Mouse (Mus musculus) CH12.LX (cell line): ENCODE results near the gene Iqcf3. TPM values are rescaled to one million over a fixed set of nuclear protein-coding genes. Genes with fewer than 3 reads are reported as not detected.

Experiments
- DNase-seq: peaks from one replicate; pipeline ENCODE4 v3.0.0-alpha.2; 2013; ENCODE audit errors: extremely low read depth
- H3K27ac ChIP-seq: 2 replicates; pipeline ENCODE4 v1.5.1; 2012; ENCODE audit warnings: low read depth, mild to moderate bottlenecking, control low read depth, moderate library complexity; ENCODE audit not compliant: insufficient read depth
- H3K27me3 ChIP-seq: replicated peaks from 2 replicates; pipeline ENCODE3; 2012; ENCODE audit warnings: inconsistent platforms
- H3K36me3 ChIP-seq, 2 experiments: replicated peaks in 1 of 2; 2 replicates each; pipeline versions ENCODE3 to v1.6.1; 2012; ENCODE audit warnings: inconsistent platforms in 1 of 2, low read length in 1 of 2, mild to moderate bottlenecking in 1 of 2, mixed read lengths in 1 of 2, moderate library complexity in 1 of 2; ENCODE audit not compliant: control insufficient read depth in 1 of 2, insufficient read depth in 1 of 2
- H3K4me1 ChIP-seq, 2 experiments: 2 replicates each; pipeline ENCODE4 v1.6.1; 2012; ENCODE audit warnings: inconsistent platforms in 1 of 2, moderate library complexity in 1 of 2; ENCODE audit not compliant: insufficient read depth in 2 of 2, control insufficient read depth in 1 of 2
- H3K4me2 ChIP-seq: 2 replicates; pipeline ENCODE4 v1.6.1; 2012; ENCODE audit warnings: low read depth, mild to moderate bottlenecking, control low read depth; ENCODE audit not compliant: poor library complexity, insufficient read depth, severe bottlenecking
- H3K4me3 ChIP-seq, 3 experiments: fragments of 150-350 bp in 1 of 3; sonication (generic) in 1 of 3; replicated peaks in 1 of 3; 2 replicates each; pipeline versions ENCODE3 to v1.5.1; 2011 to 2012; ENCODE audit warnings: low read depth in 2 of 3, low read length in 2 of 3, mild to moderate bottlenecking in 2 of 3, moderate library complexity in 2 of 3, control low read depth in 1 of 3, improper control_type of control experiment in 1 of 3, inconsistent platforms in 1 of 3, mixed read lengths in 1 of 3; ENCODE audit not compliant: poor library complexity in 1 of 3
- H3K79me2 ChIP-seq: replicated peaks from 2 replicates; pipeline ENCODE4 v1.6.1; 2012; ENCODE audit warnings: mild to moderate bottlenecking, moderate library complexity; ENCODE audit not compliant: control insufficient read depth, poor library complexity, insufficient read depth, severe bottlenecking; ENCODE audit errors: extremely low read depth
- H3K9ac ChIP-seq: 2 replicates; pipeline ENCODE4 v1.6.1; 2012; ENCODE audit warnings: low read depth, mild to moderate bottlenecking, control low read depth, moderate library complexity; ENCODE audit not compliant: insufficient read depth
- H3K9me3 ChIP-seq: replicated peaks from 2 replicates; pipeline ENCODE3; 2012; ENCODE audit warnings: low read length, inconsistent platforms, mixed read lengths
- CHD1 ChIP-seq: IDR thresholded peaks from 2 replicates; pipeline ENCODE4 v1.6.1; 2012; ENCODE audit warnings: low read depth, low read length, improper control_type of control experiment, inconsistent platforms
- CTCF ChIP-seq, 2 experiments: IDR thresholded peaks in 1 of 2; conservative IDR thresholded peaks in 1 of 2; 2 replicates each; pipeline ENCODE4 v1.5.1; 2011 to 2012; ENCODE audit warnings: low read depth in 2 of 2, low read length in 2 of 2, improper control_type of control experiment in 1 of 2, inconsistent platforms in 1 of 2, mild to moderate bottlenecking in 1 of 2, moderate library complexity in 1 of 2
- ELF1 ChIP-seq: IDR thresholded peaks from 2 replicates; pipeline ENCODE4 v1.6.1; 2014; ENCODE audit warnings: low read depth, mild to moderate bottlenecking, inconsistent platforms, low read length, improper control_type of control experiment
- EP300 ChIP-seq: IDR thresholded peaks from 2 replicates; pipeline ENCODE4 v1.6.1; 2011; ENCODE audit warnings: low read length, improper control_type of control experiment
- ETS1 ChIP-seq: conservative IDR thresholded peaks from 2 replicates; pipeline ENCODE4 v1.6.1; 2012; ENCODE audit warnings: low read depth, mild to moderate bottlenecking, inconsistent platforms, low read length, improper control_type of control experiment, moderate library complexity
- HCFC1 ChIP-seq: IDR thresholded peaks from 2 replicates; pipeline ENCODE4 v1.6.1; 2012; ENCODE audit warnings: low read depth, mild to moderate bottlenecking, inconsistent platforms, low read length, improper control_type of control experiment
- IRF4 ChIP-seq: IDR thresholded peaks from 2 replicates; pipeline ENCODE4 v1.6.1; 2014; ENCODE audit warnings: low read depth, mild to moderate bottlenecking, inconsistent platforms, low read length, improper control_type of control experiment
- MAX ChIP-seq: IDR thresholded peaks from 2 replicates; pipeline ENCODE4 v1.6.1; 2011; ENCODE audit warnings: low read length, improper control_type of control experiment
- MYC ChIP-seq: IDR thresholded peaks from 2 replicates; pipeline ENCODE4 v1.6.1; 2011; ENCODE audit warnings: low read depth, mild to moderate bottlenecking, improper control_type of control experiment, low read length
- NELFE ChIP-seq: IDR thresholded peaks from 2 replicates; pipeline ENCODE4 v1.6.1; 2011; ENCODE audit warnings: low read depth, low read length, improper control_type of control experiment
- NRF1 ChIP-seq: IDR thresholded peaks from 2 replicates; pipeline ENCODE4 v1.6.1; 2014; ENCODE audit warnings: low read depth, mild to moderate bottlenecking, inconsistent platforms, low read length, improper control_type of control experiment, moderate library complexity
- PAX5 ChIP-seq: IDR thresholded peaks from 2 replicates; pipeline ENCODE4 v1.6.1; 2012; ENCODE audit warnings: low read length, inconsistent platforms, mixed read lengths
- RAD21 ChIP-seq: IDR thresholded peaks from 2 replicates; pipeline ENCODE4 v1.6.1; 2011; ENCODE audit warnings: low read depth, mild to moderate bottlenecking, low read length, improper control_type of control experiment, moderate library complexity
- SMC3 ChIP-seq: IDR thresholded peaks from 2 replicates; pipeline ENCODE4 v1.6.1; 2011; ENCODE audit warnings: low read depth, low read length, improper control_type of control experiment
- USF1 ChIP-seq: IDR thresholded peaks from 2 replicates; pipeline ENCODE4 v1.6.1; 2014; ENCODE audit warnings: low read depth, mild to moderate bottlenecking, inconsistent platforms, low read length, improper control_type of control experiment
- ZC3H11A ChIP-seq: IDR thresholded peaks from 2 replicates; pipeline ENCODE4 v1.6.1; 2012; ENCODE audit warnings: low read depth, mild to moderate bottlenecking, inconsistent platforms, low read length, improper control_type of control experiment
- ZKSCAN1 ChIP-seq: IDR thresholded peaks from 2 replicates; pipeline ENCODE4 v1.6.1; 2012; ENCODE audit warnings: low read depth, inconsistent platforms, low read length, improper control_type of control experiment, borderline replicate concordance
- ZMIZ1 ChIP-seq: IDR thresholded peaks from 2 replicates; pipeline ENCODE4 v1.6.1; 2012; ENCODE audit warnings: low read depth, mild to moderate bottlenecking, inconsistent platforms, low read length, improper control_type of control experiment
- dilution Hi-C: fragments of 300-500 bp; cut with MboI; formaldehyde crosslinking; loops from 2 replicates; pipeline ENCODE4 v1.14.3; 2020; ENCODE audit warnings: low sequenced_read_pairs; ENCODE audit not compliant: extremely low pct_unique_long_range_greater_than_20kb, extremely low pct_ligation_motif_present
- in situ Hi-C: fragments of 300-500 bp; cut with MboI; formaldehyde crosslinking; loops from 3 replicates; pipeline ENCODE4 v1.14.3; 2019; ENCODE audit warnings: low sequenced_read_pairs, low pct_ligation_motif_present, low pct_unique_long_range_greater_than_20kb, mixed read lengths
- polyA plus RNA-seq: library from polyadenylated mRNA; unstranded; fragments of >175 nt; gene quantifications from 2 replicates; pipeline ENCODE4 v1.2.1, GENCODE M21; 2012; ENCODE audit warnings: low read depth; ENCODE audit not compliant: insufficient read length
- total RNA-seq, 2 experiments: library from RNA; depleted of rRNA; stranded (reverse); fragments of 300-350 nt in 1 of 2; fragments of >200 nt in 1 of 2; gene quantifications; 2 replicates each; pipeline ENCODE4 v1.2.3; 2012 to 2014

The Iqcf3 gene
- total and polyA plus RNA-seq, 3 experiments: not detected

GRCm38 (mm10) chr9:106534975-106535374, 26.5 kb downstream of the Iqcf3 start:
- dilution Hi-C loops: no loop called here
- Histone ChIP-seq H3K36me3 (no peaks in the 10 kb centered on the region), H3K27me3 (no peaks in the 10 kb centered on the region), H3K4me2 (no peak overlapping the region), H3K9ac (no peak overlapping the region), H3K4me1 (no peaks in the 10 kb centered on the region; a peak in 1 of 4 replicates), H3K9me3 (peaks cover 5% of the 10 kb centered on the region), H3K4me3 (no peak overlapping the region), H3K27ac (no peak overlapping the region), H3K79me2 (no peaks in the 10 kb centered on the region)
- TF ChIP-seq CHD1: no peak
- no peak for TF ChIP-seq EP300
- no peak for TF ChIP-seq NRF1
- TF ChIP-seq ETS1: no peak
- no peak for TF ChIP-seq CTCF (conservative IDR thresholded peaks at IDR 0.05 in 1 of 2, IDR thresholded peaks at IDR 0.05 in 1 of 2; ENCODE audit: low read depth in 2 of 2, low read length in 2 of 2)
- TF ChIP-seq MYC: no peak
- no peak for TF ChIP-seq NELFE
- no peak for TF ChIP-seq RAD21
- no peak for TF ChIP-seq USF1
- no peak for TF ChIP-seq PAX5
- TF ChIP-seq SMC3: no peak
- no peak for TF ChIP-seq ZC3H11A
- TF ChIP-seq HCFC1: no peak
- TF ChIP-seq ZKSCAN1: no peak
- no peak for TF ChIP-seq IRF4
- in situ Hi-C loops: no loop called here
- no peak for DNase-seq

GRCm38 (mm10) chr9:106534296-106534695, 27.1 kb downstream of the Iqcf3 start:
- dilution Hi-C loops: no loop called here
- H3K4me2 ChIP-seq: no peak overlapping the region
- peaks cover 1% of the 10 kb centered on the region for H3K27me3 ChIP-seq
- no peaks in the 10 kb centered on the region for H3K36me3 ChIP-seq
- no peak for TF ChIP-seq ELF1
- TF ChIP-seq CHD1: no peak
- no peak for TF ChIP-seq ZMIZ1
- no peak for TF ChIP-seq IRF4
- no peak for TF ChIP-seq MAX
- H3K27ac ChIP-seq: no peak overlapping the region
- peaks cover 3% of the 10 kb centered on the region for H3K9me3 ChIP-seq
- no peak for DNase-seq
- no peak overlapping the region for H3K4me3 ChIP-seq
- in situ Hi-C loops: no loop called here
- H3K4me1 ChIP-seq: no peaks in the 10 kb centered on the region; a peak in 1 of 4 replicates
- H3K9ac ChIP-seq: no peak overlapping the region
- no peaks in the 10 kb centered on the region for H3K79me2 ChIP-seq
